Mouse (Mus musculus) midbrain, postnatal 0 days (tissue): ENCODE data around the gene Myf5. TPM values are rescaled to one million over a fixed set of nuclear protein-coding genes. Genes with fewer than 3 reads are reported as not detected.
A peak's percentile ranks its signal among the peaks of the same experiment; 100 is the strongest.

Experiments used
- ATAC-seq: fragments of 200-750 bp; cut with Nextera tagmentation; 2 replicates; pipeline ENCODE4 v1.8.0; 2017; ENCODE audit warnings: moderate number of reproducible peaks, mild to moderate bottlenecking, moderate TSS enrichment, moderate library complexity; ENCODE audit not compliant: low FRiP score
- DNase-seq: peaks from one replicate; pipeline ENCODE4 v3.0.0-alpha.2; 2015; ENCODE audit warnings: low spot score
- H3K27ac ChIP-seq: fragments of 300-500 bp; sonication (generic); 2 replicates; pipeline ENCODE4 v1.5.1; 2014; ENCODE audit warnings: low read depth, mild to moderate bottlenecking, low read length, mixed read lengths
- H3K27me3 ChIP-seq: fragments of 300-500 bp; sonication (generic); 2 replicates; pipeline ENCODE4 v1.6.1; 2014; ENCODE audit warnings: low read length, control low read depth, mixed read lengths; ENCODE audit not compliant: insufficient read depth
- H3K36me3 ChIP-seq: fragments of 300-500 bp; sonication (generic); 2 replicates; pipeline ENCODE4 v1.6.1; 2014; ENCODE audit warnings: low read length, control low read depth, mixed read lengths; ENCODE audit not compliant: insufficient read depth
- H3K4me1 ChIP-seq: fragments of 300-500 bp; sonication (generic); 2 replicates; pipeline ENCODE4 v1.6.1; 2014; ENCODE audit warnings: mild to moderate bottlenecking, control low read depth, antibody characterized with exemption, low read length, mixed read lengths; ENCODE audit not compliant: insufficient read depth
- H3K4me2 ChIP-seq: fragments of 300-500 bp; sonication (generic); 2 replicates; pipeline ENCODE4 v1.6.1; 2014; ENCODE audit warnings: low read depth, mild to moderate bottlenecking, low read length, mixed read lengths; ENCODE audit not compliant: poor library complexity, severe bottlenecking
- H3K4me3 ChIP-seq: fragments of 300-500 bp; sonication (generic); 2 replicates; pipeline ENCODE4 v1.5.1; 2014; ENCODE audit warnings: low read depth, mild to moderate bottlenecking, low read length, moderate library complexity
- H3K9ac ChIP-seq: fragments of 300-500 bp; sonication (generic); replicated peaks from 2 replicates; pipeline ENCODE4 v1.6.1; 2014; ENCODE audit warnings: mild to moderate bottlenecking, low read length, moderate library complexity, mixed read lengths; ENCODE audit not compliant: poor library complexity, severe bottlenecking
- H3K9me3 ChIP-seq: fragments of 300-500 bp; sonication (generic); 2 replicates; pipeline ENCODE4 v1.6.1; 2016; ENCODE audit warnings: low read length, control low read depth
- CTCF ChIP-seq: IDR thresholded peaks from 2 replicates; pipeline ENCODE4 v1.5.1; 2016; ENCODE audit warnings: antibody characterized with exemption, mild to moderate bottlenecking
- WGBS: fragments of 180-500 bp; shearing (Covaris S2); extraction: QIAGEN DNeasy Blood & Tissue Kit; methylation state at CpG from one replicate; pipeline ENCODE4 v1.1.7; 2014; 5-methylcytosine and 5-hydroxymethylcytosine counted together
- polyA plus RNA-seq: library from polyadenylated mRNA; unstranded; fragments of >200 nt; fragmentation: Nextera tagmentation; extraction: Ambion mirVana; gene quantifications from 2 replicates; pipeline ENCODE4 v1.2.1, GENCODE M21; 2015
- total RNA-seq: library from RNA; depleted of rRNA; stranded (reverse); fragments of >200 nt; gene quantifications from 2 replicates; pipeline ENCODE4 v1.2.3, GENCODE M21; 2014

Gene Myf5
- total and polyA plus RNA-seq, 2 experiments from 2014 or later: not detected

DNA sequence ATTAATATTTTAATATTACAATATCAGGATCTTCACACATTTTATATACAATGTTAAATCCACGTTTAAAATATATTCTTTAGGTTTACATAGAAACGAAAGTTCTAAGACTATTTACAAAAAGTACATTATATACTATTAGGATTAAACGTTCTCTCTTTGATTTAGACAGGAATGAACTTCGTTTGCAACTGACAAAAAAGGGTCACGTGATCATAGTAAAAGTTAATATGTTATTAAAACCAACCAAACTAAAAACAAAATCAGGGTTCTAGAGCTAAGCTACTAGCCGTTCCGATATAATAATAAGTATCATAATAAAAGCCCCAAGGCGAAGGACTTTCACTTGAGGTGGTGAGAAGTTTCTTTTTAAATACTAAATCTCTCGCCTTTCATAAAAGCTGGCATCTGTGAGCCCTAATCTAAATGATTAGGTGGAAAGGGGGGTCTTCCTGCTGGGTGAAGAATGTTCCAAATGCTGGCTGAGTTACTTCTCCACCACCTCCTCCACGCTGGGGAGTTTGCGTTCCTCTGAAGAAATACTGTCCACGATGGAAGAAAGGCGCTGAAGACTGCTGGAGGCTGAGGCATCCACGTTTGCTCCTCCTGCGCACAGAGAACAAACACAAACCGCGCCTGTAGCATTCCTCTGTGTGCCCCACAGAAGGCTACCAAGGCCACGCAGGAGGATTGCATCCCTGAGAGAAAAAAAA, 7.1 kb upstream of the Myf5 start:
- Histone ChIP-seq H3K27me3 (no peaks in the 10 kb centered on the region), H3K4me1 (no peaks in the 10 kb centered on the region), H3K27ac (no peak overlapping the region), H3K36me3 (no peaks in the 10 kb centered on the region), H3K4me3 (peak overlapping the region; percentile 23; the same call in 1 of the 2 replicates), H3K9me3 (no peaks in the 10 kb centered on the region), H3K4me2 (peak overlapping the region; percentile 35), H3K9ac (no peak overlapping the region)
- ATAC-seq: no peak
- 41% methylated on average over 18 of the region's 18 CpGs for WGBS
- no peak for DNase-seq
- TF ChIP-seq CTCF: no peak

DNA sequence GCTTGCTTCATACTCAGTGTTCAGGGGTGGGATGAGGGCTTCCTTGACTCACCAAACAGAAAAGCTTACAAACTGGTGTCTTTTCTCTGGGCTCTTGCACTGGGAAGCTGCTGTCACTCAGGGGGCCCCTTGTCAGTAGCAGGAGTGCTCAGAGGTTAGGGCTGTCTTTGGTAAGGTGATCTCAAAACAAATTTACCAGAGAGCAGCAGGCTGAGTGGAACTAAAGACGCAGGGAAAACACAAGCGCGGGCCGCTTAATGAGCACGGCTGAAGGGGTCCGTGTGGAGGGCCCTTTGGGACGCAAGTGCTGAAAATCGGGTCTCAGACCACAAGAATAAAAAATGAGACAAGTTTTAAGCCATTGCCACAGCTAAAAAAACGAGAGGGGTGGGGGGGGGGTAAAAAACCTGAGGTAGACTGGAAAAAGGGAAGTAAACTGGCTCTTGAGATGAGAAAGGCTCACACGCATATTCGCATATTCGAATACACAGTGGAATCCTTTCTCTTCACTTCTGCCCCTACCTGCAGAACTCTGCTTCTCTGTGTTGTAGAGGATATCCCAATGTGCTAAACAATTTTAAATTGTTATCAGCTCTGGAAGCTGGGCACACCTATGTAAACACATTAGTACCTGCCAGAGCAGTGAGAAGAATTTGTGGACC, 2.9 kb upstream of the Myf5 start:
- Histone ChIP-seq H3K9ac (no peak overlapping the region), H3K4me1 (no peaks in the 10 kb centered on the region), H3K27ac (no peak overlapping the region), H3K27me3 (no peaks in the 10 kb centered on the region), H3K36me3 (no peaks in the 10 kb centered on the region), H3K9me3 (no peaks in the 10 kb centered on the region), H3K4me3 (no peak overlapping the region), H3K4me2 (no peak overlapping the region)
- ATAC-seq: no peak
- DNase-seq: no peak
- TF ChIP-seq CTCF: no peak
- 38% methylated on average over 12 of the region's 12 CpGs for WGBS

DNA sequence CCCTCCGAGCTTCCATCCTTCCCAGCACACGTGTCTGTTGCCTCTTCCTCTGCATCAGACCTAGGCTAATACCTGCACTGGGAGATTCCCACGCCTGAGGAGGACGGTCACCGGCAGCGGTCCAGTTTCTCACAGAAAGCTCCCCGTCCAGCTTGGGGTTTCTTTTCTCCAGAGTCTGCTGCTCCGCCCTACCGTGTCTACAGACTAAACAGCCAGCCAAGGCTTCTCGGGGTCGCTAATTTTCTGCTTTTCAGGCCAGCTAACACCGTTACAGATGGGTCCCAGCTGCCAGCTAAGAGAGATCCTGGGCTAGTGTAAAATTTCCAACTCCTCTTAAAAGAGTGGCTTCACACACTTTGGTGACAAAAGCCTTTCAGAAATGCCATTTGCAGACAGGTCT, 836 bp upstream of the Myf5 start:
- no peak for TF ChIP-seq CTCF

DNA sequence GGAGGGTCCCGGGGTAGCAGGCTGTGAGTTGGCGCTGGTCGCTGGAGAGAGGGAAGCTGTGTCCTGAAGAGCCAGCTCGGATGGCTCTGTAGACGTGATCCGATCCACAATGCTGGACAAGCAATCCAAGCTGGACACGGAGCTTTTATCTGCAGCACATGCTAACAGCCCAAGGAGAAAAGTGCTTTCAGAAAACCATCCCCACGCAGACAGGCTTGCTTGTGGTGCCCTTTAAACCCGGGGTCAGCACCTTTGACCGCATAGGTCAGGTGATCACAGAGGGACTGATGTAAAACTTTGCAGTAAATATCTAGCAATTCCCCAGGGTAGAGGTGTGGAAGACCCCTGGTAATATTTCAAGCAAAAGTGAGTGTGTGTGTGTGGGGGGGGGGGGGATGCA, 1.9 kb downstream of the Myf5 start:
- H3K4me3 ChIP-seq: no peak overlapping the region
- H3K4me2 ChIP-seq: no peak overlapping the region
- H3K36me3 ChIP-seq: no peaks in the 10 kb centered on the region
- DNase-seq (no peak), ATAC-seq (no peak)
- no peaks in the 10 kb centered on the region for H3K27me3 ChIP-seq
- H3K9me3 ChIP-seq: no peaks in the 10 kb centered on the region
- no peak overlapping the region for H3K27ac ChIP-seq
- no peak for TF ChIP-seq CTCF
- H3K4me1 ChIP-seq: no peaks in the 10 kb centered on the region
- H3K9ac ChIP-seq: no peak overlapping the region
- 67% methylated on average over 10 of the region's 10 CpGs for WGBS

More for the DNA sequence above, 836 bp upstream of the Myf5 start:
- Histone ChIP-seq H3K4me2 (no peak overlapping the region), H3K4me3 (no peak overlapping the region), H3K9me3 (no peaks in the 10 kb centered on the region), H3K27me3 (no peaks in the 10 kb centered on the region), H3K27ac (no peak overlapping the region), H3K36me3 (no peaks in the 10 kb centered on the region), H3K4me1 (no peaks in the 10 kb centered on the region), H3K9ac (no peak overlapping the region)
- ATAC-seq (no peak), DNase-seq (no peak)
- 68% methylated on average over 12 of the region's 12 CpGs for WGBS

DNA sequence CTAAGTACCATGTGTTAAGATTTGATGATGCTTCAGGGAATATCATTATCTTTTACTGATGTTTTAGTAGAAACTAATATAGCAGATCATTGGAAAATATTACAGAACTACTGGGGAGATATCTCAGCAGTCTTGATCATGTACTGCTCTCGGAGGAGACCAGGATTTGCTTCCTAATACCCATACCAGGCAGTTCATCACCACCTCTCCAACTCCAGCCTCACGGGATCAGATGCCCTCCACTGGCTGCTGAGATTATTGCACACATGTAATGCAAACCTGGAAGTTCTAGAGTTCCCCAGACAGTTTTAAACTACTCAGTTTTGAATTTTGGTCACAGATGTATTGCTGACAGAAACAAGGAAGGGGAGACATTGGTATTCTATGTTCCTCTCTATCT, 12.4 kb downstream of the Myf5 start:
- no peak for ATAC-seq
- no peak overlapping the region for H3K4me2 ChIP-seq
- H3K27me3 ChIP-seq: no peaks in the 10 kb centered on the region
- no peak overlapping the region for H3K27ac ChIP-seq
- DNase-seq: no peak
- no peak overlapping the region for H3K9ac ChIP-seq
- peak; percentile 39 for TF ChIP-seq CTCF
- no peaks in the 10 kb centered on the region; the same call in 1 of the 2 replicates for H3K4me1 ChIP-seq
- WGBS: 56% methylated on average over 2 of the region's 2 CpGs
- H3K4me3 ChIP-seq: no peak overlapping the region
- H3K9me3 ChIP-seq: no peaks in the 10 kb centered on the region
- no peaks in the 10 kb centered on the region for H3K36me3 ChIP-seq

DNA sequence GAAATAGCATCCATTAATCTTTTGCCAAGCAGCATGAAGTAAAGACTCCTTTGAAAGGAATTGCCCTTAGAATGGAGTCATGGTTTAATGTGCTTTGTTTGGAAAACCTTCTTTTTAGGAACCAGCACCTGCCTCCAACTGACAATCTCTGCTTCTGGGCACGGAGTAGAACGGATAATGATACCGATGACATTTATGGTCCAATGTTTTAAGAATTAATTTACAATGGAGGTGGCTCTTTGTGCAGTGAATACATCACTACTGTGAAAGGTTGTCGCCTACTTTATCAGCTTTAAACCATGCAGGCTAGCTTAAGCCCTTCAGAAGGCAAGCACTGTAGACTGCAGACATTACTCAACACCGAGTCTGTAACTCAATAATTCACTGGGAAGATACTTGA, 14.2 kb downstream of the Myf5 start:
- ATAC-seq: no peak
- Histone ChIP-seq H3K9me3 (no peaks in the 10 kb centered on the region), H3K4me2 (no peak overlapping the region), H3K36me3 (no peaks in the 10 kb centered on the region), H3K27ac (no peak overlapping the region), H3K4me1 (no peaks in the 10 kb centered on the region; the same call in 1 of the 2 replicates), H3K9ac (no peak overlapping the region), H3K27me3 (no peaks in the 10 kb centered on the region), H3K4me3 (no peak overlapping the region)
- TF ChIP-seq CTCF: no peak
- WGBS: 37% methylated on average over 5 of the region's 5 CpGs
- no peak for DNase-seq
